8 mouse cellular contexts compared by ENCODE assay signal in genomic region chr8:11477178-11477553, GRCm38 (mm10). TPM values are rescaled to one million over a fixed set of nuclear protein-coding genes. Genes with fewer than 3 reads are reported as not detected.
A peak's percentile ranks its signal among the peaks of the same experiment; 100 is the strongest.
DNase-seq lines count a peak whose midpoint lies in the region; ATAC-seq and TF ChIP-seq lines count a peak whose summit lies in the region.

No protein-coding gene starts in this region.

- no peaks in the 10 kb centered on the region for H3K27me3 ChIP-seq in heart, adult 2 months (ENCODE audit: control insufficient read depth, insufficient read depth, low read length)
- H3K27me3 ChIP-seq in forebrain, postnatal 0 days (ENCODE audit: insufficient read depth, low read length) = peaks cover 52% of the 10 kb centered on the region

- ATAC-seq in CD4-positive, CD25-positive, alpha-beta regulatory T cell, adult 4 months = peak; percentile 1
- ATAC-seq in forebrain, postnatal 0 days = no peak

- peak overlapping the region; percentile 53 for H3K9ac ChIP-seq in heart, adult 2 months (ENCODE audit: low read depth, low read length)
- no peak overlapping the region for H3K9ac ChIP-seq in forebrain, postnatal 0 days

- TF ChIP-seq POLR2A in heart, adult 2 months (IDR thresholded peaks at IDR 0.05; ENCODE audit: insufficient read depth, low read depth, low read length) = no peak

- no peaks in the 10 kb centered on the region for H3K79me2 ChIP-seq in heart, adult 2 months (replicated peaks; ENCODE audit: control insufficient read depth, insufficient read depth, low read length)
- peaks cover 61% of the 10 kb centered on the region for H3K79me2 ChIP-seq in macrophage (ENCODE audit: inconsistent target)

- DNase-seq in heart, adult 2 months = no peak
- DNase-seq in heart, adult 8-10 months (ENCODE audit: low spot score) = no peak
- no peak for DNase-seq in forebrain, postnatal 0 days
- DNase-seq in urinary bladder, postnatal 4 days (ENCODE audit: low spot score in 2 of 2) = no peak
- DNase-seq in left cerebral cortex, postnatal 10 days (ENCODE audit: extremely low spot score in 1 of 2, low spot score in 2 of 2) = no peak
- no peak for DNase-seq in right cerebral cortex, postnatal 10 days (ENCODE audit: low spot score in 2 of 2)

- no peak for TF ChIP-seq EP300 in heart, adult 2 months (IDR thresholded peaks at IDR 0.05; ENCODE audit: insufficient read depth, low read depth, low read length)

- no peaks in the 10 kb centered on the region for H3K36me3 ChIP-seq in heart, adult 2 months (ENCODE audit: control insufficient read depth, insufficient read depth, low read length)
- H3K36me3 ChIP-seq in forebrain, postnatal 0 days (ENCODE audit: insufficient read depth) = no peaks in the 10 kb centered on the region
- no peaks in the 10 kb centered on the region for H3K36me3 ChIP-seq in macrophage (ENCODE audit: inconsistent target)

- peak overlapping the region; percentile 96 for H3K27ac ChIP-seq in heart, adult 2 months
- H3K27ac ChIP-seq in forebrain, postnatal 0 days (ENCODE audit: low read depth, low read length) = no peak overlapping the region
- H3K27ac ChIP-seq in macrophage = peak overlapping the region; percentile 82

- H3K4me3 ChIP-seq in heart, adult 2 months = peak overlapping the region; percentile 68
- H3K4me3 ChIP-seq in forebrain, postnatal 0 days (ENCODE audit: low read depth, low read length) = peak overlapping the region; percentile 11; the same call in 1 of the 2 replicates
- peak overlapping the region; percentile 75 for H3K4me3 ChIP-seq in macrophage (ENCODE audit: inconsistent target)

- intact Hi-C loops in heart, adult 2 months (cut with DNase I) = no loop called here
- intact Hi-C loops in left cerebral cortex, postnatal 10 days (cut with DNase I) = no loop called here

- 6% methylated on average over 9 of the region's 9 CpGs for WGBS in heart, adult 2 months
- WGBS in forebrain, postnatal 0 days = 4% methylated on average over 9 of the region's 9 CpGs
- 8% methylated on average over 9 of the region's 9 CpGs for WGBS in macrophage (ENCODE audit: missing documents)

- H3K9me3 ChIP-seq in forebrain, postnatal 0 days (ENCODE audit: low read length) = no peaks in the 10 kb centered on the region

- H3K4me1 ChIP-seq in heart, adult 2 months (ENCODE audit: control insufficient read depth, insufficient read depth, low read length) = peaks cover 8% of the 10 kb centered on the region; the same call in 1 of the 2 replicates
- peaks cover 8% of the 10 kb centered on the region for H3K4me1 ChIP-seq in forebrain, postnatal 0 days (ENCODE audit: insufficient read depth)

- H3K4me2 ChIP-seq in forebrain, postnatal 0 days (ENCODE audit: low read depth) = peak overlapping the region; percentile 97; the same call in 1 of the 2 replicates

- TF ChIP-seq CTCF in heart, adult 2 months (IDR thresholded peaks at IDR 0.05) = no peak
- no peak for TF ChIP-seq CTCF in forebrain, postnatal 0 days (IDR thresholded peaks at IDR 0.05; ENCODE audit: low read depth)

RNA-seq across cellular contexts. Expression of gene Rab20, which starts 1.3 kb away (rescaled TPM):
- total RNA-seq in heart, adult 2 months (2021) = 10 to 100 TPM; 17.8 to 27.4 TPM
- 40.9 and 46.8 TPM in 2 replicates for polyA plus RNA-seq in heart, adult 2 months (2012; rRNA removed)
- 10 to 100 TPM; 21.9 to 36.4 (median 28.1) TPM for total RNA-seq in heart, adult 8-10 months (2022)
- 10 to 100 TPM; 12.0 to 12.8 TPM for polyA plus RNA-seq in CD4-positive, CD25-positive, alpha-beta regulatory T cell, adult 4 months (2017; shearing (Covaris generic))
- total RNA-seq in forebrain, postnatal 0 days (2014; rRNA removed) = 0.95 and 1.2 TPM in 2 replicates
- 1.6 and 2.7 TPM in 2 replicates for polyA plus RNA-seq in forebrain, postnatal 0 days (2015; fragmentation: Nextera tagmentation; extraction: Ambion mirVana)
- total RNA-seq in macrophage (2018; cell fraction: chromatin; rRNA removed) = 100 to 1,000 TPM in 16 of 26 experiments, 10 to 100 TPM in 10; 27.6 to 226 (median 130) TPM
- total RNA-seq in macrophage (2018; cell fraction: cytosol; rRNA removed) = 100 to 1,000 TPM in 15 of 26 experiments, 10 to 100 TPM in 11; 37.4 to 240 (median 123) TPM
- total RNA-seq in macrophage (2018; cell fraction: nucleus; rRNA removed) = 100 to 1,000 TPM in 19 of 26 experiments, 10 to 100 TPM in 7; 23.3 to 210 (median 160) TPM
- polyA plus RNA-seq in macrophage (2018) = 31.9 to 52.1 TPM (median 35.7 TPM) in 3 replicates
- under 1 TPM; 0.64 to 0.67 TPM for total RNA-seq in left cerebral cortex, postnatal 10 days (2021)

RNA-seq across cellular contexts. Expression of gene Naxd, which starts 20.1 kb away (rescaled TPM):
- 10 to 100 TPM; 31.2 to 32.7 TPM for total RNA-seq in heart, adult 2 months (2021)
- polyA plus RNA-seq in heart, adult 2 months (2012; rRNA removed) = 56.9 and 64.1 TPM in 2 replicates
- 10 to 100 TPM; 30.7 to 35.3 (median 32.1) TPM for total RNA-seq in heart, adult 8-10 months (2022)
- polyA plus RNA-seq in CD4-positive, CD25-positive, alpha-beta regulatory T cell, adult 4 months (2017; shearing (Covaris generic)) = 10 to 100 TPM; 56.4 to 77.8 TPM
- 89.1 and 111 TPM in 2 replicates for total RNA-seq in forebrain, postnatal 0 days (2014; rRNA removed)
- 130 and 134 TPM in 2 replicates for polyA plus RNA-seq in forebrain, postnatal 0 days (2015; fragmentation: Nextera tagmentation; extraction: Ambion mirVana)
- 100 to 1,000 TPM in 4 of 26 experiments, 10 to 100 TPM in 22; 27.5 to 110 (median 70.6) TPM for total RNA-seq in macrophage (2018; cell fraction: chromatin; rRNA removed)
- 10 to 100 TPM; 24.7 to 46.5 (median 36.7) TPM for total RNA-seq in macrophage (2018; cell fraction: cytosol; rRNA removed)
- 10 to 100 TPM; 25.5 to 74.3 (median 54.0) TPM for total RNA-seq in macrophage (2018; cell fraction: nucleus; rRNA removed)
- 30.7 to 40.1 TPM (median 32.9 TPM) in 3 replicates for polyA plus RNA-seq in macrophage (2018)
- 10 to 100 TPM; 55.8 to 60.0 TPM for total RNA-seq in left cerebral cortex, postnatal 10 days (2021)

Comparison
In these comparisons a context has a peak if more than half of its experiments do, and no peak if none do; other contexts are left out.
1. H3K4me3 ChIP-seq: peak in every context shown above with its lines; median percentile 75 in macrophage; 68 in heart, adult 2 months; 11 in forebrain, postnatal 0 days.